Mouse (Mus musculus) bone marrow macrophage, adult 2 months (primary cell): Measurements from ENCODE around the gene Atad5.

Source experiments
- CTCF ChIP-seq: IDR thresholded peaks from 2 replicates; pipeline ENCODE4 v1.5.1; 2012; ENCODE audit warnings: low read depth, mild to moderate bottlenecking, low read length, moderate library complexity
- POLR2A ChIP-seq: IDR thresholded peaks from 2 replicates; pipeline ENCODE4 v1.6.1; 2012; ENCODE audit warnings: mild to moderate bottlenecking, low read depth, low read length, borderline replicate concordance

GRCm38 (mm10) chr11:80163362-80164116 lies 74.3 kb downstream of the Atad5 start:
- TF ChIP-seq CTCF = no peak
- TF ChIP-seq POLR2A = no peak
